Mouse (Mus musculus) adrenal gland, postnatal 4 days (tissue): ENCODE data around the gene Oas1e. TPM values are rescaled to one million over a fixed set of nuclear protein-coding genes. Genes with fewer than 3 reads are reported as not detected.

ENCODE experiments used
- DNase-seq, 2 experiments: peaks; one replicate each; pipeline ENCODE4 v3.0.0; 2021 to 2022; ENCODE audit warnings: low spot score in 2 of 2, mixed read lengths in 2 of 2
- total RNA-seq, 2 experiments: library from RNA; stranded (reverse); gene quantifications; 2 replicates each; pipeline ENCODE4 v1.2.3; 2021

Gene Oas1e
- total RNA-seq, 2 experiments from 2014 or later: not detected

- no peak for DNase-seq
Observed at GRCm38 (mm10) chr5:120777478-120777877, 17.9 kb downstream of the Oas1e start, which contains the start of gene Oas3. TSS of gene Oas3 (minus strand) at chr5:120777661.

DNA sequence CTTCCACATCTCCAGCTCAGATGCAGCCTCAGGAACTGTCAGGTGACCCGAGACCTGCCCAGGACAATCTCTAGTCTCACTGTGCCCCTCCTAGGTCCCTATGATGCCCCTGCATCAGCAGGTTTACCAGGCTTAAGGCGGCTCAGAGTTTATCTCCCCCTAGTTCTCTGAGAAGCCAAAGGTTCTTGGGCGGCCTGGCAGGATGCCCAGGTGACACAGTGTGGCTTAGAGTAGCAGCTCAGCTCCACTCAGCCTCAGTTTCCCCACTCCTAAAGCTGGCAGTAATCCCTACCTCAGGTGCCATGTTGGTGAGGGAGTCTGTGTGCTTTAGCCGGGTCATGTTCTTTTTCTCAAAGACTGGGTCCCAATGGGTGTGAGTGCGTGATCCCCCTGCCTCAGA is 18.5 kb downstream of the Oas1e start:
- DNase-seq: no peak

DNA sequence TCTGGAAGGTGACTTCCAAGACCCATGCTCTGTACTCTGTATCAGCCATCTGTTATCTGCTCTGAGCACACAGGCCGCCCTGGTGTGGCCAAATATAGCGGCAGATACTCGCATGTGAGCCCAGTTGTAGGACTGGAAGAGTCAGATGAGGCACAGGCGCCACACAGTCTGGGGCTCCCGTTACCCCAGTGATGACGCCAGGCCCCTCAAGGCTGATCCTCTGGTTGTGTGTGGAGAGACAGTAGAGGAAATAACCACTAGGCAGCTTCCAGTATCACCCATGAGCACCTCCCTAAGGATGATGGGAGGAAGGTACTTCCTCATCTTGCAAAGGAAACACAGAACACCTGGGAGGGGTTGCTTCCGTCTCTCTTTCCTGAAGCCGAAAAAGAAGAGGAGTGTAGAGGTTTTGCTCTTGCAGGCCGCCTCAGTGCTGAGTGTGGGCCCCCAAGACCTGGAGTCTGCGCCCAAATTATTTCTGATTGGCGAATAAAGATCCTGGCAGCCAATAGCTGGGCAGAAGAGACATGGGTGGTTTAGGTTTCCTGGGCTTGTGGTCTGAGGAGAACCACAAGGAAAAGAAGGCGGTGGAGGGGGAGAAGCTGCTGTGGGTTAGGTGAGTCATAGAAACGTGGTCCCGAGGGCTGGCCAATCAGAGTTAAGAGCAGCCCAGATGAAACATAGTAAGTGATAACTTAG is 19.9 kb downstream of the Oas1e start:
- DNase-seq: no peak

- no peak for DNase-seq
Observed at GRCm38 (mm10) chr5:120769396-120769795, 25.9 kb downstream of the Oas1e start.

DNA sequence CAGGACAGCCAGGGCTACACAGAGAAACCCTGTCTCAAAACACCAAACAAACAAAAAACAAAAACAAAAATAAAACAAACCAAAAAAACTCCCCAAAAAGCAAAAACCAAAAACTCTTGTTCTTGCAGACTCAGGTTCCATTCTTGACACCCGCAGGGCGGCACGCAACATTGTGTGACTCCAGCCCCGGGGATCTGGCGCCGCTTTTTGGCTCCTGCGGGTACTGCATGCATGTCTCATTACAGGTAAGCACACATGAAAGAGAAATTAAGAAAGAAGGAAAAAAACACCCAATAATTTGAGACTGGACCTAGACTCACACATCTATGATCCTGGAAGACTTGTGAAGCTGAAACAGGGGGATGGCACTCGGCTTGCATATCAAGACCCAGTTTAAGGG is 30.3 kb downstream of the Oas1e start:
- no peak for DNase-seq

DNA sequence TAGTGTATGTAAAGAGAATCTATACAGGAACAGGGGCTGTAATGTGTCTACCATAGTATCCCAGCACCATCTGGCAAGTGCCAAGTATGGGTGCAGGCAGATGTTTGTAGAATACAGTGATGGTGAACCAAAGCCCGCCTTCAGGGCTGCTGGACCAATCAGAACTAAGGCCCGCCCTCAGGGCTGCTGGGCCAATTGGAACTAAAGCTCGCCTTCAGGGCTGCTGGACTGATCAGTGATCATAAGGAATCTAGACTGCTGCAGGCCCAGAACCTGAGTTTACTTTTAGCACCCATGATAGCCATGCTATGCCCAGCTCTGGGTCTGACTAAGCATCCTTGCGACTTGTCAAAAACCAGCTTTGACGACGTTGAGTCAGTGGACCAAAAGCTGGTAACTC is 33.4 kb downstream of the Oas1e start:
- no peak for DNase-seq

DNA sequence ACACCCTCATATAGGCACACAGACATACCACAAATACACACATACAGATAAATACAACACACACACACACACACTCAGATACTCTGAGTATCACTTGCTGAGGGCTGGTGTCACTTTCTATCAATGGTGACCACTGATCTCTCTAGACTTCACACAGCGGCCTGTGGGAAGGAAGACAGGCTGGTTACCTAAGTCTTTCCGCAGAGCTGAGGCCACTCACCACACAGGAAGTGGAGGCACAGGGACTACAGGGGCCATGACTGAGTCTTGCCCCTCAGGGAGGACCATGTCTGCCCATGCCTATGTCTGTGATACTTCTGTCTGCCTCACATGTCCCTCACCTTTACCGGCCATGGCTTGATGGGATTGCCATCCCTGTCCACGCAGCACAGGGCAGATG is 41.1 kb downstream of the Oas1e start:
- no peak for DNase-seq

DNA sequence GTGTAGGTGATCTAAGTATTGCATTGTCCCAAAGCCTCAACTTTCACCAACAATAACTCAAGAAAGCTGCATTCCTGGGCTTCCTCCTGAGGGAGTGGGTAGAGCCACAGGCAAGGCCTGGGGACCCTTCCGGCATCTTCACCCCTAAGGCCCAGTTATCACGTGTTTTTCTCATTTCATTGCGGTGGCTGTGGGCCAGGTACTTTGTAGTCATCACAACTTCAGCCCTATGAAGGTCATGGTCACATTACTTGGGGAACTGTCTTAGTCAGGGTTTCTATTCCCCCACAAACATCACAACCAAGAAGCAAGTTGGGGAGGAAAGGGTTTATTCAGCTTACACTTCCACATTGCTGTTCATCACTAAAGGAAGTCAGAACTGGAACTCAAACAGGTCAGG is 42.5 kb downstream of the Oas1e start:
- no peak for DNase-seq

DNA sequence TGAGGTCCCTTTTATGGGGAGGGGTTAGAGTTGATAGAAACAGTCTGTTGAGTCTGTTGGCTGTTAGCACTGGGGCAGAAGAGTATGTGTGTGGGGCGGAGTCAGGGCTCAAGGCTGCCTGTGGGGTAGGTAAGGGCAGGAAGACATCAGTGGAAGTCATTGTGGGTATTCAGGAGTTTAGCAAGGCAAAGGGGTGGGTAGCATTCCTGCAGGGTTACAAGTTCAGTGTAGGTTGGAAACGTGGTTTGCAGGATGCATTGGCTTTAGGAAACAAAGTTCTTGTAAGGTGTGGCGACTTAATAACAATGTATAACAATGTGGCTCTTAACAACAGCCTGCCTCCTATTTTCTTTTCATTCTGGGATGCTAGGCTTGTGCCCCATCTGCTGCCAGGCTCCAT is 44.1 kb downstream of the Oas1e start:
- no peak for DNase-seq

DNA sequence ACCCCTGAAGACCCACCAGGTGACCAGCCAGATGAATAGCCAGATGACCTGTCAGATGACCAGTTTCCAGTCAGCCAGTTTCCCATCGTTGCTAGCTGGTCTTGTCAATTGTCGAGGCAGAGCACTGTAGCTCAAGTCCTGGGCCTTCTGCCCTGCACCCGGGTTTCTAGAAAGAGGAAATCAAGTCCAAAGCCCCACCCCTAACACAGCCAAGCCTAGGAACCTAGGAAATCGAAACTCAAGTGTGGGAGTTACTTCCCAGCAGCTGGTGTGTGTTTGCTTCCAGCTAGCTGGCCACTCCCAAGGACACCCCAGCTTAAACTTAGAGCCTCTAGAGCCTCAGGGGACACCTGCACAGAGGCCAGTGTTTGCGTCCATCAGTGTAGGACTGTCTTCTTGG is 45.6 kb downstream of the Oas1e start, which contains the start of gene Oas2:
Oas2 (minus strand) TSS at position 166 of the 400 bp plus-strand sequence.
- DNase-seq: no peak

- DNase-seq: no peak
Observed at GRCm38 (mm10) chr5:120746451-120746850, 48.9 kb downstream of the Oas1e start.

DNA sequence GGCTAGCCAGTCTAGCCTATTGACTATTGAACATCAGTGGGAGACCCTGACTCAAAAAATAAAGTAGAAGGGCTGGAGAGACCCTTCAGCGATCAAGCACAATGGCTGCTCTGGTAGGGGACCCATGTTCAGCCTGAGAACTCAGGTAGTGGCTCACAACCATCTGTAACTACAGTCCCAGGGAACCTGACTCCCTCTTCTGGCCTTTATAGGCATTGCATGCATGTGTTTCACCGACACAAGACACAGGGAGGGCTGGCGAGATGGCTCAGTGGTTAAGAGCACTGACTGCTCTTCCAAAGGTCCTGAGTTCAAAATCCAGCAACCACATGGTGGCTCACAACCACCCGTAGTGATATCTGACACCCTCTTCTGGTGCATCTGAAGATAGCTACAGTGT is 53.2 kb downstream of the Oas1e start:
- no peak for DNase-seq

Other genes starting within 250 kb of the Oas1e start
- 10 to 100 TPM; 47.5 to 49.5 TPM for gene Tpcn1, start 206.9 kb downstream of the Oas1e start, total RNA-seq
- 1 to 10 TPM; 1.2 to 1.5 TPM for gene Iqcd, start 206.5 kb downstream of the Oas1e start, total RNA-seq
- 10 to 100 TPM; 11.8 to 13.5 TPM for gene Rita1, start 182.9 kb downstream of the Oas1e start, total RNA-seq
- 10 to 100 TPM; 47.6 to 51.4 TPM for gene Ddx54, start 182.8 kb downstream of the Oas1e start, total RNA-seq
- gene Cfap73, start 161.3 kb downstream of the Oas1e start, total RNA-seq: under 1 TPM; 0.56 to 0.78 TPM
- gene Rasal1, start 146.7 kb downstream of the Oas1e start, total RNA-seq: 10 to 100 TPM; 10.7 to 15.8 TPM
- 10 to 100 TPM; 13.7 to 17.2 TPM for gene Dtx1, start 83.6 kb downstream of the Oas1e start, total RNA-seq
- under 1 TPM; 0.17 to 0.31 TPM for gene Oas2, start 45.7 kb downstream of the Oas1e start, total RNA-seq
- gene Oas3, start 17.9 kb downstream of the Oas1e start, total RNA-seq: under 1 TPM; 0.11 to 0.25 TPM
- 1 to 10 TPM; 2.3 to 4.1 TPM for gene Oas1c, start 17.0 kb upstream of the Oas1e start, total RNA-seq
- gene Oas1f, start 51.8 kb upstream of the Oas1e start, total RNA-seq: not detected
- under 1 TPM in 1 of 2 experiments, not detected in 1; 0.20 TPM for gene Oas1h, start 65.9 kb upstream of the Oas1e start, total RNA-seq
- gene Oas1g, start 92.1 kb upstream of the Oas1e start, total RNA-seq: under 1 TPM; 0.23 to 0.42 TPM
- 1 to 10 TPM; 1.1 to 1.2 TPM for gene Oas1a, start 112.0 kb upstream of the Oas1e start, total RNA-seq
- gene Oas1d, start 119.0 kb upstream of the Oas1e start, total RNA-seq: not detected
- gene Rph3a, start 214.6 kb upstream of the Oas1e start, total RNA-seq: 1 to 10 TPM; 4.3 to 6.9 TPM